Mouse (Mus musculus) mature B cell (primary cell): ENCODE data around the gene Rrp12.
"Not testable (repeated sequence)": the region's sequence is repeated elsewhere in the genome, so short reads cannot be mapped to it uniquely, and the experiment has no call there.

Experiments
- in situ Hi-C: fragments of 300-500 bp; cut with MboI; formaldehyde crosslinking; loops from 2 replicates; pipeline ENCODE4 v1.14.3; 2019

Rrp12 gene

GRCm38 (mm10) chr19:41906311-41907078 is 10.5 kb upstream of the Rrp12 start:
- in situ Hi-C loops = no loop called here

DNA sequence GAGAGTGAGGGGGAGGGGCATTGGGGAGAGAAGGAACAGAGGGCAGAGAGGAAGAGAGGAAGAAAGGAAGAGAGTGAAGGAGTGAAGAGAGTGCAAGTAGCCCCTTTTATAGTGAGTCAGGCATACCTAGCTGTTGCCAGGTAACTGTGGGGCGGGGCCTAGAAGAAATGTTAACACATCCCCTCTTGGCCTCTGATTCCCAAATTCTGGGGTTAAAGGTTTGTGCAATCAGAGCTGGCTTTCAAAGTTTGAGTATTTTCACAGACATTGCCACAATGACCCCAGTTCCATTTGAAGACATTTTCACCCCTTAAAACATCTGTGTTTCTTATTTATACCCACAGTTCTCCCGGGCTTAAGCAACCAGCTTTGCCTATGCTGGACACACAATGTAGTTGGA is 9.3 kb upstream of the Rrp12 start:
- in situ Hi-C loops = no loop called here

GRCm38 (mm10) chr19:41902848-41903593 is 7.0 kb upstream of the Rrp12 start:
- in situ Hi-C loops = no loop called here

GRCm38 (mm10) chr19:41901696-41902095 is 5.7 kb upstream of the Rrp12 start:
- in situ Hi-C loops = no loop called here

- in situ Hi-C loops = no loop called here
Observed at GRCm38 (mm10) chr19:41900495-41901090, 4.6 kb upstream of the Rrp12 start.

DNA sequence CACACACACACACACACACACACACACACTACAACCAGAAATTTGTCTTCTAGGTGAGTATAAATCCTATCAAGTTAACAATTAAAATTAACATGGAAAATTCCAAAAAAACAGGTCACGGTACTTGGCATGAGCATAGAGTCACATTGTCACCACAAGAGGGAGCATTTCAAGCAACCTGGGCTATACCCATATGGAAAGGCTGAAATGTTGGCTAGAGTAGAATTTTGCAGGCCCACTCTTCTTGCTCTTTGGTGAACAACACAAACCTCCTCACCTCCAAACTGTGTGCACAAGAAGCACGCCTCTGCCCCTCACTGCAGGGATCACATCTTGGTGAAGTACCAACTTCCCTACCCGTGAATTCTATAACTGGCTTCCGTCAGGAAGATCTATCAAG is 2.9 kb upstream of the Rrp12 start:
- in situ Hi-C loops = no loop called here

DNA sequence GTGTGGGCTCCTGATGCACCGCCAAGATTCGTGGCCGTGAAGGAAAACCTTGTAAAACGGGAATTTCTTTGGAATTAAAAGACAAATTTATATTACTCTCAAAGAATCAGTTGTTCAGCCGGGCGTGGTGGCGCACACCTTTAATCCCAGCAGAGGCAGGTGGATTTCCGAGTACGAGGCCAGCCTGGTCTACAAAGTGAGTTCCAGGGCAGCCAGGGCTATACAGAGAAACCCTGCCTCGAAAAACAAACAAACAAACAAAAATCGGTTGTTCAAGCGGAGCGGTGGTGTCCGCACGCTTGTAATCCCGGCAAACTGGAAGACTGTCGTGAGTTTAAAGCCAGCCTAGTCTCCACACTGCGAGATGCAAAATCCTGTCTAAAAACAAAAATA is 342 bp upstream of the Rrp12 start:
- in situ Hi-C loops = no loop called here

DNA sequence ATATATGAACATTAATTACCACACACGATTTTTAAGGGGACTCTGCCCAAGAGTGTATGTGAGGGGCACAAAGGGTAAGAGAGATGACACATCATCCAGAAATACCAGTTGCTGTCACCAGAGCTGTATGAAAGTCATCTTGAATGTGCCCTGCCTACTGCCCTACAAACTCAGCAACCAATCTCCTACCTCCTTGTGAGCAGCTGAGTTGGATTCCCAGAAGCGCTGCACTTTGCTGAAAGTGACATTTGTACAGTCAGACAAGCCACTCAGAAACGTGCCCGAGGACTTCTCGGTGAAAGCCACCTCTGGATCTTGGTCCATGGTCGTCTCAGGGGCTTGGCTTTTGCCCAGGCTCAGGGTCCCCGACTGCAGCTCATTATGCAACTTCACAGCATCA is 1.0 kb downstream of the Rrp12 start:
- in situ Hi-C loops = no loop called here

DNA sequence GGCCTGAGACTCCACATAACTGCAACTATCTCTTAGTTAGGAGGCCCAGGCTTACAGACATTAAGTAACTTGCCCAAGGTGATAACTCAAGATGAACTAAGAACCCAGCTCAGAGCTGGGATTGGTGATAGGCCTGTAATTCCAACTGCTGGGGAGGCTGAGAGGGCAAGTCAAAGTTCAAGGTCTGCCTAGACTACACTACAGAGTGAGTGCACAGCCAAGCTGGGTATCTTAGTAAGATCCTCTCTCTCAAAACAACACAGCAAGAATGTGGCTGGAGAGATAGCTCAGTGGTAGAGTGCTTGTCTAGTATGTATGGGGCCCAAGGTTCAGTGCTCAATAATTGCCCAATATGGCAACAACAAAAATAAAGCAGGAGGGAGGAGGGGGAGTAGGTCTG is 7.8 kb downstream of the Rrp12 start:
- in situ Hi-C loops = no loop called here

- in situ Hi-C loops = no loop called here
Observed at GRCm38 (mm10) chr19:41883882-41884281, 12.1 kb downstream of the Rrp12 start.

GRCm38 (mm10) chr19:41881842-41882241 is 14.1 kb downstream of the Rrp12 start:
- in situ Hi-C loops = no loop called here

DNA sequence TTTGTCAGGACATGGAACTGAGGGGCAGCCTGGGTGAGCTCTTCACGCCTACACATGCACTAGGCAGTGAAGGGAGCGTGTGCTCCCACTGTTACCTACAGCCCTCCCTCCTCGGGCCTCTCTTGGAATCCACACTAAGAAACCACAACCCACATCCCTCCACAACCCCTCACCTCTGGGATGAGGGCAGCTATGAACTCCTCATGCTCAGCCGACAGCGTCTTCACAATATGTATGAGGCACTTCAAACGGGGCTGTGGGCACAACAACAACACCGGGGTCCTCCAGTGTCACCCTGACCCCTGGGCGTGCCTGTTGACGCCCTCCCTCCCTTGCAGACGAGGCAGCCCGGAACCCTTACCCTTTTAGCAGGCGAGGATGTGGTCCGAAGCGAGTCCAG is 21.6 kb downstream of the Rrp12 start:
- in situ Hi-C loops = no loop called here

GRCm38 (mm10) chr19:41872285-41872684 is 23.7 kb downstream of the Rrp12 start:
- in situ Hi-C loops = no loop called here

GRCm38 (mm10) chr19:41869946-41870345 is 26.0 kb downstream of the Rrp12 start:
- in situ Hi-C loops = not testable (repeated sequence)

DNA sequence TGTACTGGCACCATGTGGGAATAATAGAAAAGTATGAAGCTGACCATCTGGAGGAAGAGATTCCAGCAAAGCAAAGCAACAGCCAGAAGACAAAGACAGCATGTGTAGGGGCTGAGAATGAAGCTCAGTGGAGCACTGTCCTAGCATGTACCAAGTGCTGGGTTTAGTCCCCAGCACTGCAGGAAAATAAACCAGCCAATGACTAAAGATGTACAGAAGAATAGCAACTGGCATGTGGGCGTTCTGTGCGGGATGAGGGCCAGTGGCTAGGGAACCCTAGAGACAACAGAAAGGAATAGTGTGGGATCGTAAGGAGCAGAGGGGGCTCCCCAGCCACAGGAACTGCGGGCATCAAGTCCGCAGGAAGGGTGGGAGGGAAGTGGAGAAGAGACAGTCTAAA is 26.7 kb downstream of the Rrp12 start:
- in situ Hi-C loops = no loop called here

DNA sequence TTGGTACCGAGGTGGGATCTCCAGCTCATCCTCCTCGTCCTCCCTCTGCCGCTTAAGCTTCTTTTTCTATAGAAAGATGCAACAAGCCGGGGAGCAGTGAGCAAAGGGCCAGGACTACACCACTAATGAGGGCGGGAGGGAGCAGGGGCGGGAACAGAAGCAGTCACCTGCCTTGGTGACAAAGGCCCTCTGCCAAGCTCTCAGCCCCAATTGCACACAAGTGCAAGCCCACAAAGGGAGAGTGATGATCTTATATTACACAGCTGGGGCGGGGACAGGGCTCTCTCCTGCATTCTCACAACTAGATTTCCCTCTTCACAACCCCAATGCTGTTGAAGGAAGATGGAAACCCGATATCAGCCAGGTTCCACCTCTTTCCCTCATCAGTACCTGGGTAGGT is 29.3 kb downstream of the Rrp12 start:
- in situ Hi-C loops = no loop called here

GRCm38 (mm10) chr19:41857816-41858310 is 38.1 kb downstream of the Rrp12 start:
- in situ Hi-C loops = no loop called here

DNA sequence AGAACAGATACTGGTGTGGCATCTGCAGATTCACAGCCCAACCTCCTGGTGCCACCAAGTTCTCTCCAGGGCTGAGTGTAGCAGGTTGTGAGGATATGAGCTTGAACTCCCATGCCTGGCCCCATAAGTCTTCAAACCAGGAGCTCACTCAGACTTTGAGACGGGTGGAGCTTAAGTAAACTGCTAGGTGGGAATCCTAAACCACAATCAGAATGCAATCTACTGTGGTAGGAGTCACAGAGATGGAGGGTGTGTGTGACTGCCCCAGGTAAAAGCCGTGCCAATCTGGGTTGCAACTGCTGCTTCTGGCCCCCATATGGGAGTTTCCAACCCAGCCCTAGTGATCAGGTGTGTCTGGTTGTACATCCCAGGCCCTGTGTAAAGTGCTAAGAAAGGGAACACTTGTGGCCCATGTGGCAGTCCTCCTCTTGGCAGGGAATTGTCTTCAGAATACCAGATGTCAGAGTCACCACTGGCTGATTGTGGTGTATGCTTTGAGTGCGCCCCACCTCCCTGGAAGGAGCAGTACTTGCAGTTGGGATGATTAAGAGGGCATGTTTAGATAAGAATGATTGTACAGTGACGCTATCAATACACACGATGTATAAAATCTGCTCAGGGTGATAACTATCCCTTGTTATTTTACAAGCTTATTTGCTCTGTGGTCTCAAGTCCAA is 38.7 kb downstream of the Rrp12 start:
- in situ Hi-C loops = no loop called here

GRCm38 (mm10) chr19:41852423-41852822 is 43.5 kb downstream of the Rrp12 start:
- in situ Hi-C loops = no loop called here

DNA sequence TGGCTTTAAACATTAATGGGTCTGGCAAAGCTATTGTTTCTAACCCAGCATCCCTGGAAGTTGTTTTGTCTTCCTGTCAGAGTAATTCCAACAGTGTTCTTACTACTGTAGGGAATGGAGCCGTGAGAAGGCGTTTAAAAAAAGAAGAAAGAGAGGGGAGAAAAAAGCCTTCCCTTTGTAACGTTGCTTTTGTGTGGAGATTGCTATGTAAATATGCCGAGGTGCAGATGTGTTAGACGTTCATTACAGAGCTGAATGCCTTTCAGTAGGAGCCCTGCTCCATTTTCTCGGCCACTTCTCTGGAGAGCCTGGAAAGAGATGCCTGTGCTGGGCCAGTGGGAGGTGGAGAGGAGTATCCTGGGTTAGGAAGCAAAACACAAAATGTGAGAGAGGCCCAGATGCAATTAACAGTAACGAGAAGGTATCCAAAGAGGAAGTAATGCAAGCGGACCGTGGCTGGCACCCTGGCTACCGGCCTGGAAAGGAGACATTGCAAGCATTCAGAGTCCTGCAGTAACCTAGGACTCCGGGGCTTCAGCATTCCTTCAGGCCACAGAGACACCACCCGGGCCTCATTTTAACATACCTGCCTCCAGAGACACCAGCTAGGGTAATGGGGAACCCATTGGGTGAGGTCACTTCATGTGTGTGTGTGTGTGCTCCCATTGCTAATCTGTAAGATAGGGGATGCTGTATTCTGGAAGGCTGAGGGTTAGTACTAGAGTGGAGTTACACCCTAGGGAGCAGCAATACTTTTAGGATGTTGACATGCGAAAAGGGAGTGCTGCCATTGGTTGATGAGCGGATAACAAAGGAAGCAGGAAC is 45.0 kb downstream of the Rrp12 start:
- in situ Hi-C loops = no loop called here

DNA sequence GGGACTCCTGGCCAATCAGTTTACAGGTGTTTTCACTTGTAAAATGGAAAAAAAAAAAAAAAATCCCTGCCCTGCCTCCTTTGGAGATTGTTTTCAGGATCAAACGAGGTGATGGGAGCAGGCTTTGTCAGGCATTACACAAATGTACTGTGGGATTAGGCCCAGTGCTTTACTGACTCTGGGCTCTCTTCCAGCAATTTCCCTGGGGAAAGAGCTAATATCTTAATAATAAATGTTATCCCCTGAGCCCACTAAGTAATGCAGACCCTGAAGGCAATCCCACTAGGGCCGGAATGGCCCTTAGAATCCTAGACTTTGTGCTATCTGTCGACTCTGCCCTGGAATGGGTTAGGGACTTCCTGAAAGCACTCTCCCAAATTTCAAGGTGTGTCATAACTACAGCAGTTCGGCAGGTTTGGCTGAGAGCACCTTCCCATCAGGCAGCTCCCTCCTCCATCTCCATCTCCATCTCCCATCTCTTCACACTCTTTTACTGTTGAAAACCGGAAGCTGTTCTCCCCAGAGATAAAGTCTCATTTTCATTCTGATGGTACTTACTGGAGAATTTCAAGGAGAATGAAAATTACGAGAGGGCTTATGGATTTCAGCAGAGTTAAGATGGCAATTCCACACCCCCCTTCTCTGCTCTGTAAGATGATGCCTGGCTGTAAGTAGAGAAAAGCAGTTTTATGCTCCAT is 45.8 kb downstream of the Rrp12 start:
- in situ Hi-C loops = no loop called here
